Mouse (Mus musculus) E14TG2a.4 (cell line): ENCODE measurements around the gene Olfr1393.

Experiments used
- H3K27me3 ChIP-seq: 2 replicates; pipeline ENCODE4 v1.6.1; 2014; ENCODE audit warnings: low read length, control low read depth; ENCODE audit not compliant: insufficient read depth
- H3K36me3 ChIP-seq: 2 replicates; pipeline ENCODE4 v1.6.1; 2014; ENCODE audit warnings: low read length, control low read depth; ENCODE audit not compliant: insufficient read depth
- H3K4me1 ChIP-seq: replicated peaks from 2 replicates; pipeline ENCODE4 v1.6.1; 2014; ENCODE audit warnings: low read depth, low read length, control low read depth
- H3K4me3 ChIP-seq: replicated peaks from 2 replicates; pipeline ENCODE4 v1.5.1; 2014; ENCODE audit warnings: mild to moderate bottlenecking, low read length
- H3K9me3 ChIP-seq: 2 replicates; pipeline ENCODE4 v1.6.1; 2014; ENCODE audit warnings: low read length, control low read depth
- CTCF ChIP-seq: conservative IDR thresholded peaks from 2 replicates; pipeline ENCODE4 v1.5.1; 2014; ENCODE audit warnings: low read length
- NANOG ChIP-seq: IDR thresholded peaks from 2 replicates; pipeline ENCODE4 v1.6.1; 2014; ENCODE audit warnings: borderline replicate concordance, low read length, mixed read lengths
- POU5F1 ChIP-seq: IDR thresholded peaks from 2 replicates; pipeline ENCODE4 v1.6.1; 2014; ENCODE audit warnings: low read length, borderline replicate concordance

Olfr1393 gene

GRCm38 (mm10) chr11:49248226-49248973, 29.7 kb upstream of the Olfr1393 start:
- no peak for TF ChIP-seq NANOG
- TF ChIP-seq CTCF, result no peak
- TF ChIP-seq POU5F1, result no peak
- no peaks in the 10 kb centered on the region for H3K9me3 ChIP-seq

GRCm38 (mm10) chr11:49248974-49249700, 29.0 kb upstream of the Olfr1393 start:
- peaks cover 10% of the 10 kb centered on the region for H3K36me3 ChIP-seq
- H3K9me3 ChIP-seq, result no peaks in the 10 kb centered on the region
- H3K27me3 ChIP-seq, result peaks cover 9% of the 10 kb centered on the region; the same call in 1 of the 2 replicates
- H3K4me3 ChIP-seq, result no peak overlapping the region
- TF ChIP-seq NANOG, result no peak
- no peak for TF ChIP-seq POU5F1
- TF ChIP-seq CTCF, result no peak
- H3K4me1 ChIP-seq, result peaks cover 68% of the 10 kb centered on the region

More at GRCm38 (mm10) chr11:49248226-49248973, 29.7 kb upstream of the Olfr1393 start:
- no peak overlapping the region for H3K4me3 ChIP-seq
- 0 out of 2 replicates have a peak, but pooled peaks cover 3% of the 10 kb centered on the region for H3K36me3 ChIP-seq
- peaks cover 9% of the 10 kb centered on the region; the same call in 1 of the 2 replicates for H3K27me3 ChIP-seq
- peaks cover 68% of the 10 kb centered on the region for H3K4me1 ChIP-seq

GRCm38 (mm10) chr11:49249811-49250421, 28.2 kb upstream of the Olfr1393 start:
- H3K4me1 ChIP-seq, result peaks cover 63% of the 10 kb centered on the region
- peaks cover 9% of the 10 kb centered on the region; the same call in 1 of the 2 replicates for H3K27me3 ChIP-seq
- TF ChIP-seq NANOG, result no peak
- H3K4me3 ChIP-seq, result peak overlapping the region; percentile 81
- peaks cover 14% of the 10 kb centered on the region for H3K36me3 ChIP-seq
- no peaks in the 10 kb centered on the region for H3K9me3 ChIP-seq

- peaks cover 14% of the 10 kb centered on the region for H3K36me3 ChIP-seq
- no peaks in the 10 kb centered on the region for H3K9me3 ChIP-seq
- H3K4me3 ChIP-seq, result peak overlapping the region; percentile 81
- TF ChIP-seq NANOG, result no peak
- TF ChIP-seq CTCF, result no peak
- no peak for TF ChIP-seq POU5F1
- H3K27me3 ChIP-seq, result peaks cover 9% of the 10 kb centered on the region; the same call in 1 of the 2 replicates
- H3K4me1 ChIP-seq, result peaks cover 55% of the 10 kb centered on the region
These were observed 27.4 kb upstream of the Olfr1393 start for GRCm38 (mm10) chr11:49250422-49251379.

GRCm38 (mm10) chr11:49251380-49251761, 26.7 kb upstream of the Olfr1393 start:
- Histone ChIP-seq H3K27me3 (peaks cover 9% of the 10 kb centered on the region; the same call in 1 of the 2 replicates), H3K9me3 (no peaks in the 10 kb centered on the region), H3K4me1 (peaks cover 48% of the 10 kb centered on the region), H3K36me3 (peaks cover 14% of the 10 kb centered on the region), H3K4me3 (peak overlapping the region; percentile 81; the same call in 1 of the 2 replicates)
- TF ChIP-seq CTCF (no peak), POU5F1 (no peak), NANOG (no peak)

DNA sequence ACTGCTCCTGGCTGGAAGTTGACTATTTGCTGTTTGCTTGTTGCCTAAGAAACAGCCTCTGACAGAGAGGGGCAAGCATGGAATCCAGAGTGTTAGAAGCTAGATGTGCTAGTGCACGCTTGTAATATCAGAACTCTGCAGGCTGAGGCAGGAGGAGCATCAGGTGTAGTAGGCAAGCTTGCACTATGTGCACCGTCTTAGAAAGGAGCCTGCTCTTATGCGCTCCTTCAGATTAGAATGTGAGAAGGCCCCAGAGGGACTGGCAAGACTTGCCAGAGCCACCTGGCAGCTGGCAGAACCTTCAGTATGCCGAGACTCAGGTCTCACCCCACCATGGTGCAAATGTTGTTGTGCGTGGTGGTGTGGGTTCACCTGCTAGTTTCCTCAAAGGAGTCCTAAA, 26.1 kb upstream of the Olfr1393 start:
- no peak overlapping the region for H3K4me3 ChIP-seq
- H3K9me3 ChIP-seq, result no peaks in the 10 kb centered on the region
- H3K4me1 ChIP-seq, result peaks cover 42% of the 10 kb centered on the region
- H3K27me3 ChIP-seq, result peaks cover 9% of the 10 kb centered on the region; the same call in 1 of the 2 replicates
- TF ChIP-seq NANOG (no peak), POU5F1 (no peak), CTCF (no peak)
- peaks cover 14% of the 10 kb centered on the region for H3K36me3 ChIP-seq

GRCm38 (mm10) chr11:49253035-49253434, 25.1 kb upstream of the Olfr1393 start:
- H3K4me3 ChIP-seq, result no peak overlapping the region
- no peaks in the 10 kb centered on the region for H3K9me3 ChIP-seq
- peaks cover 9% of the 10 kb centered on the region; the same call in 1 of the 2 replicates for H3K27me3 ChIP-seq
- TF ChIP-seq NANOG, result no peak
- no peak for TF ChIP-seq POU5F1
- TF ChIP-seq CTCF, result no peak
- H3K36me3 ChIP-seq, result peaks cover 14% of the 10 kb centered on the region
- peaks cover 32% of the 10 kb centered on the region for H3K4me1 ChIP-seq
